Mouse (Mus musculus): ENCODE data around the gene Col11a2. TPM values are rescaled to one million over a fixed set of nuclear protein-coding genes. Genes with fewer than 3 reads are reported as not detected.

Gene Col11a2
- 6.0 and 7.6 TPM in 2 replicates for total RNA-seq (2012; rRNA removed)
- 3.0 and 4.5 TPM in 2 replicates for total RNA-seq (2014; rRNA removed)
- polyA plus RNA-seq (2012; ENCODE audit: insufficient read length, low read depth): 5.8 and 7.2 TPM in 2 replicates

DNA sequence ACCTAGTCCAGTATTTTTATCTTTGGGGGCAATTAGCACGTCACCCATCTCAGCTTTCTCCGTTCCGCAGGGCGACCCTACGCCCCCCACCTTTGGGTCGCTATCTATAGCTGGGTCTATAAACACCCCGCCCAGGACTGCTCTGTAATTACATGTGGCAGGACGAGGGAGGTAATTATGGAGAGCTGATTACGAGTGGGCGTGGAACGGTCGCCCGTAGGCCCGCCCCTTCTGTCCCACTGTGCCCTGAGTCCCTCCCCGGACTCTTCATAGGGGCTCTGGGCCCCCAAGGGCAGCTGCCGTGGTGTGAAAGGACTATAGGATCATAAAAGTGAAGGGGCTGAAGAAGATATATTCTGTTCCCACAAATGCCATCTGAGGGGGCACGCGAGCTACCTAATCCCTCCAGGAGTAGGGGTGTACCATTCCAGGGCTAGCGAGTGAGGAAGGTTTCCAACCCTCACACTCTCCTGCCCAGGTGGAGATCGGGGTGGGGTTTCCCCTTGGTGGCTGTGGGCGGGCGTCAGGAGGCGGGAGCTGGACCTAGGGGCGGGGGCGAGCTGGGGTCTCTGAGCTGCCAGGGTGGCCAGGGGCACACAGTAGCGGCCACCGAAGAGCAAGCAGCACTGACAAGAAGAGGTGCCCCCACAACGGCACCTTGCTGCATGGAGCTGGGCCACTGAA lies at the start of gene Col11a2:
Gene Col11a2 (plus strand): TSS at position 560 of the 684 bp plus-strand sequence.
- TF ChIP-seq ZMIZ1 (IDR thresholded peaks at IDR 0.05; ENCODE audit: low read depth, low read length) (no peak), HCFC1 (IDR thresholded peaks at IDR 0.05; ENCODE audit: low read depth, low read length) (no peak), ZNF384 (IDR thresholded peaks at IDR 0.05; ENCODE audit: low read depth, low read length) (no peak), PAX5 (IDR thresholded peaks at IDR 0.05; ENCODE audit: low read length) (no peak), ZKSCAN1 (IDR thresholded peaks at IDR 0.05; ENCODE audit: borderline replicate concordance, low read depth, low read length) (no peak)
- H3K9me3 ChIP-seq (replicated peaks; ENCODE audit: low read length): no peaks in the 10 kb centered on the region

DNA sequence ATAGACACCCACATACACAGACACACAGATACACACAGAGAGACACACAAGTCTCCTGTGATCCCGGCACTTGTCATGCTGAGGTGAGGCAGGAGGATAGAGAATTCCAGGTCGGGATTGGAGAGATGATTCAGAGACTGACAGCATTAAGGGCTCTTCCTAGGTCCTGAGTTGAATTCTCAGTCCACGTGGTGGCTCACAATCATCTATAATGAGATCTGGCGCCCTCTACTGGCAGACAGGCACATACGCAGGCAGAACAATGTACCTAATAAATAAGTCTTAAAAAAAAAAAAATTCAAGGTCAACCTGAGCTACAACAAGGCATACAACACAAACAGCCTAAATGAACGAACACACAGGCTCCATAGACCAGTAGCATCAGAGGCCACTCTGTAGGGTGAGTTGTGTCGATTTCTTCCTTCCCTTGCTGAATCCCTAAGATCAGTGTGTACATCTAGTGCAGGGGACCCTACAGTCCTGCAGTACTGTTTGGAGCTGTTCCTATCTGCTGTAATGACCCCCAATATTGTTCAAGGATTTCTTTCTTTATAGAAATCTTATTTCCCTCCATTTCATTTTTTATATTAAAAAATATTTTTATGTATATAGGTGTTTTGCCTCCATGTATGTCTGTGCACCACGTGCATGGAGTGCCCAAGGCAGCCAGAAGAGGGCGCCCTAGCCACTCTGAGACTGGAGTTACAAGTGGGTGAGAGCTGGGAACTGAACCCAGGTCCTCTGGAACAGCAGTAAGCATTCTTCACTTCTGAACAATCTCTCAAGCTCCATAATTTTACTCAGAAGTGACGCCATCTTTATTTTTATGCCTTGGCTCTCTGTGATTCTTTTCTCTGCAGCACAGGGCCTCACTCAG lies 47.2 kb upstream of the Col11a2 start:
- Histone ChIP-seq H3K79me2 (replicated peaks; ENCODE audit: control insufficient read depth, extremely low read depth, insufficient read depth, poor library complexity, severe bottlenecking) (no peaks in the 10 kb centered on the region; the same call in 1 of the 2 replicates), H3K9me3 (replicated peaks; ENCODE audit: low read length) (no peaks in the 10 kb centered on the region), H3K4me1 (ENCODE audit: control insufficient read depth in 1 of 2, insufficient read depth in 2 of 2) (peaks cover 3 to 16% of the 10 kb centered on the region in 2 experiments), H3K4me3 (replicated peaks in 1 of 3; ENCODE audit: low read depth in 2 of 3, low read length in 2 of 3, poor library complexity in 1 of 3) (no peak overlapping the region), H3K36me3 (replicated peaks in 1 of 2; ENCODE audit: control insufficient read depth in 1 of 2, insufficient read depth in 1 of 2, low read length in 1 of 2) (peaks cover 15 to 26% of the 10 kb centered on the region in 2 experiments), H3K27me3 (replicated peaks) (no peaks in the 10 kb centered on the region), H3K27ac (ENCODE audit: insufficient read depth, low read depth) (no peak overlapping the region), H3K9ac (ENCODE audit: insufficient read depth, low read depth) (no peak overlapping the region), H3K4me2 (ENCODE audit: insufficient read depth, low read depth, poor library complexity, severe bottlenecking) (no peak overlapping the region; the same call in 1 of the 2 replicates)
- in situ Hi-C loops (cut with MboI; ENCODE audit: low pct_ligation_motif_present, low pct_unique_long_range_greater_than_20kb, low sequenced_read_pairs) (loop anchor here (10.0 to 25.0 kb wide), 2 partner anchors 1393 to 1470 kb away; partner anchors contain the start of gene H2-Q10), dilution Hi-C loops (cut with MboI; ENCODE audit: extremely low pct_ligation_motif_present, extremely low pct_unique_long_range_greater_than_20kb, low sequenced_read_pairs) (no loop called here)
- DNase-seq (ENCODE audit: extremely low read depth): peak; percentile 89
- TF ChIP-seq EP300 (IDR thresholded peaks at IDR 0.05; ENCODE audit: low read length) (no peak), POLR2AphosphoS2 (IDR thresholded peaks at IDR 0.05; ENCODE audit: low read depth, low read length) (no peak), NRF1 (IDR thresholded peaks at IDR 0.05; ENCODE audit: low read depth, low read length) (no peak), MAX (IDR thresholded peaks at IDR 0.05; ENCODE audit: low read length) (peak; percentile 62; the same call in 1 of the 2 replicates), CHD2 (IDR thresholded peaks at IDR 0.05; ENCODE audit: low read length) (no peak), CHD1 (IDR thresholded peaks at IDR 0.05; ENCODE audit: low read depth, low read length) (no peak), RAD21 (IDR thresholded peaks at IDR 0.05; ENCODE audit: low read depth, low read length) (peak; percentile 31), USF1 (IDR thresholded peaks at IDR 0.05; ENCODE audit: low read depth, low read length) (peak; percentile 85), POLR2A (IDR thresholded peaks at IDR 0.05; ENCODE audit: low read depth, low read length) (no peak), SMC3 (IDR thresholded peaks at IDR 0.05; ENCODE audit: low read depth, low read length) (peak; percentile 8; the same call in 1 of the 2 replicates), BHLHE40 (IDR thresholded peaks at IDR 0.05; ENCODE audit: low read depth, low read length) (peak; percentile 50), JUN (IDR thresholded peaks at IDR 0.05; ENCODE audit: insufficient read depth, low read depth, low read length) (no peak), MXI1 (IDR thresholded peaks at IDR 0.05; ENCODE audit: low read depth, low read length) (no peak), CTCF (conservative IDR thresholded peaks at IDR 0.05 in 1 of 2, IDR thresholded peaks at IDR 0.05 in 1 of 2; ENCODE audit: low read depth in 2 of 2, low read length in 2 of 2) (peak; percentile 70 to 89), USF2 (conservative IDR thresholded peaks at IDR 0.05; ENCODE audit: low read depth, low read length) (peak; percentile 86), KAT2A (IDR thresholded peaks at IDR 0.05; ENCODE audit: insufficient replicate concordance, low read length) (no peak), ETS1 (conservative IDR thresholded peaks at IDR 0.05; ENCODE audit: low read depth, low read length) (no peak), ZNF384 (IDR thresholded peaks at IDR 0.05; ENCODE audit: low read depth, low read length) (peak; percentile 95), IRF4 (IDR thresholded peaks at IDR 0.05; ENCODE audit: low read depth, low read length) (no peak), MYC (IDR thresholded peaks at IDR 0.05; ENCODE audit: low read depth, low read length) (0 out of 2 replicates have a peak, but pooled peaks have one; percentile 41), SIN3A (IDR thresholded peaks at IDR 0.05; ENCODE audit: low read length) (no peak)

More for the DNA sequence above, at the start of gene Col11a2:
- Histone ChIP-seq H3K79me2 (replicated peaks; ENCODE audit: control insufficient read depth, extremely low read depth, insufficient read depth, poor library complexity, severe bottlenecking) (no peaks in the 10 kb centered on the region), H3K27me3 (replicated peaks) (no peaks in the 10 kb centered on the region), H3K36me3 (replicated peaks in 1 of 2; ENCODE audit: control insufficient read depth in 1 of 2, insufficient read depth in 1 of 2, low read length in 1 of 2) (peaks cover 37 to 84% of the 10 kb centered on the region in 2 experiments), H3K27ac (ENCODE audit: insufficient read depth, low read depth) (no peak within 1 kb of the TSS), H3K9ac (ENCODE audit: insufficient read depth, low read depth) (no peak within 1 kb of the TSS), H3K4me1 (ENCODE audit: control insufficient read depth in 1 of 2, insufficient read depth in 2 of 2) (peaks cover 3 to 14% of the 10 kb centered on the region in 2 experiments; a peak in 3 of 4 replicates), H3K4me2 (ENCODE audit: insufficient read depth, low read depth, poor library complexity, severe bottlenecking) (no peak within 1 kb of the TSS), H3K4me3 (replicated peaks in 1 of 3; ENCODE audit: low read depth in 2 of 3, low read length in 2 of 3, poor library complexity in 1 of 3) (no peak within 1 kb of the TSS)
- in situ Hi-C loops (cut with MboI; ENCODE audit: low pct_ligation_motif_present, low pct_unique_long_range_greater_than_20kb, low sequenced_read_pairs): no loop called here
- DNase-seq (ENCODE audit: extremely low read depth): no peak
- dilution Hi-C loops (cut with MboI; ENCODE audit: extremely low pct_ligation_motif_present, extremely low pct_unique_long_range_greater_than_20kb, low sequenced_read_pairs): no loop called here
